Mouse (Mus musculus): ENCODE measurements around the gene Neurl1b. TPM values are rescaled to one million over a fixed set of nuclear protein-coding genes. Genes with fewer than 3 reads are reported as not detected.

Neurl1b gene
- total RNA-seq, 2 experiments from 2014 or later = 8.9 to 12.3 TPM

- no peak for DNase-seq
- intact Hi-C loops (cut with DNase I) = no loop called here
Observed at GRCm38 (mm10) chr17:26484626-26485421, 70.2 kb downstream of the Neurl1b start.

DNA sequence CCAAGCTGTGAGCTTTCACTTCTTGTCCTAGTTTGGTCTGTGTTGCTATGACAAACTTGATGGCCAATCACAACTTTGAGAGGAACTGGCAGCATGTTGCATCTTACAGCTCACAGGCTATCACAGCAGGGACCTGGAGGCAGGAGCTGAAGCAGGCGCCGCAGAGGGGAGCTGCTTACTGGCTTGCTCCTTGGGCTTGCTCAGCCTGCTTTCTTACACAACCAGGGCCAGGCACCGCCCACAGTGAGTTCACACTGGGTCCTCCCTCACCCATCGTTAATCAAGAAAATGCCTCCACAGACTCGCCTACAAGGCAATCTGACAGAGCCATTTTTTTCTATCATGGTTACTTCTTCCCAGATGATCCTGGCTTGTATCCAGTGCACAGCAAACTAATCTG, 72.6 kb downstream of the Neurl1b start:
- intact Hi-C loops (cut with DNase I) = no loop called here
- DNase-seq = peak in 1 of 2 experiments; percentile 43

DNA sequence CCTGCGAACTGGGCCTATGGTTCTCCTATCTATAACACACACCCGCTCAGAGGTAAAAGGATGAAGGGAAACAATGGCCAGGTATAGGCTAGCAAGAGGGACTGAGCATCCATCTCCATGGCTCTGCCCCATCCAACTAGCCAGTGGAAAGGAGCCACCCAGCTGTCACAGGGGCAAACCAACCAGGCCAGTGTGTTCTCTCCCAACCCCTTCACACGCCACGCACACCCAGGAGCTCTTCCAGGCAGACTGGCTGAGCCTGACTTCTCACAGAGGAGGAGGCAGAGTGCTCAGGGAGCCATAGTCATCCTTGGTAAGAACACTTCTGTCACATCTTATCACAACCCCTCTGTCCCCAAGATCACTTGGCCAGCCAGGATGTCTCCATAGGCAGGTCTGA, 73.3 kb downstream of the Neurl1b start:
- DNase-seq = no peak
- intact Hi-C loops (cut with DNase I) = no loop called here

DNA sequence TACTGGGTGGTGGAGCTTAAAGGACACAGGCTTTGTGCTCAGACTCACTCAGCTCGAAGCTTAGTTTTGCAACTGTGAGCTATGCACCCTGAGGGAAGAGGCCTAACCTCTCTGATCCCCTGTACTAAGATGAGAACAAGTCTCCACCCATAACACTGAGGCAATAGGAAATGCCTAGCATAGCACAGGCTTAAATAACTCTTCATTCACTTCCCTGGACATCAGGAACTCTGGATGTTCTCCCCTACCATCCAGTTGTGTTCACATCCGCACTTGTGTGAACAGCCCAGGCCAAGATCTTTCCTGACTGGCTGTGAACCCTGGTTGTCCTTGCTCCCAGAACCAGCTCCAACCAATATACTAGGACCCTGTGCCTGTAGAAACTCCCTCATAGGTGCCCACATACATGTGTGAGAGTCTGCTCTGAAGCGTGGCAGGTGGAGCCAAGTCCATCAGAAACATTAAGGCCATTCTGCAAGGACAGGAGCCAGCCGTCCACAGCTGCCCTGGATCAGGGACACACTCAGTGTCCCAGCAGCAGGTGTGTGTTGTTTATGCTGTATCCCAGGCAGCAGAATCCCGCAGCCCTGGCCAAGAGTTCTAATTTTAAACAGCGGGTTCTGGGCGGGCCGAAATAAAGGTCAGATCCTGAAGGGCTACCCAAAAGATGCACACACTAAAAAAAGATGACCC, 74.2 kb downstream of the Neurl1b start:
- peak; percentile 75 to 81 for DNase-seq
- intact Hi-C loops (cut with DNase I) = no loop called here

DNA sequence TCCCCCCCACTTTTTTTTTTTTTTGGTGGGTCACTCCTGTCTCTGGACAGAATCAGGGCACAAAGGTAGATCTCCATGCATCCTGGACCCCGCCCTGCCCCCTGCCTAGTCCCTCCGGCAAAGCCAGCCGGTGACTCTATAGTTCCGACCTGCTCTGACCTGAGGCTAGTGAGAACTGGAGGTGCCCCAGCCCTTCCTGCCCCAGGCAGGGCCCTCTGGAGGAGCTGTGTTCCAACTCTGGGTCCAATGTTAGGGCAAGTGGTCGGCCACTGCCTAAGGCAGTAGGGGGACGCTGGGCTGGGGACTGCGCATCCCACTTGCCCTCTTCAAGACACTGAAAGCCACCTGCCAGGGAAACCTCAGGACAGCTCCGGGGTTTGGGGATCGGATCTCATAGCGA, 75.4 kb downstream of the Neurl1b start:
- intact Hi-C loops (cut with DNase I) = loop anchor here (2.0 kb wide), 1 partner anchor 17 kb away; no protein-coding TSS in a partner anchor
- DNase-seq = no peak

GRCm38 (mm10) chr17:26490910-26491309, 76.3 kb downstream of the Neurl1b start:
- DNase-seq = peak; percentile 59 to 79
- intact Hi-C loops (cut with DNase I) = loop anchor here (2.0 kb wide), 1 partner anchor 16 kb away; no protein-coding TSS in a partner anchor

DNA sequence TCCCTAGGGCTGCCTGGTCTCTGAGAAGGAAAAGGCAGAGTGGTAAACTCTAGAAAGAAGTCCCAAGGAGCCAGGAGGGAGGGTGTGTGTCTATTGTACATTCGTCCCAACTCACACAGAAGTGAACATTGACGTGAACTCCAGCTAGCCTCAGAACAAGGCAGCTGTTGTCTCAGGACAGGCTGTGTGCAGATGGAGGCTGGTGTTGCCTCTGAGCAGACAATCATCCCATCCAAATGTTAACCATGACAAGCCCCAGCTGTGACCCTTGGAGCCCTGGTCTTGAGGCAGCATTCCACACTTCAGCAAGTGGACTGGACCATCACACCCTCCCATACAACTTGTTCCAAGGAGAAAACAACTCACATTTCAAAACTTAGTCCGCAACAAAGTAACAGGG, 77.6 kb downstream of the Neurl1b start:
- intact Hi-C loops (cut with DNase I) = no loop called here
- DNase-seq = peak; percentile 62 to 75

DNA sequence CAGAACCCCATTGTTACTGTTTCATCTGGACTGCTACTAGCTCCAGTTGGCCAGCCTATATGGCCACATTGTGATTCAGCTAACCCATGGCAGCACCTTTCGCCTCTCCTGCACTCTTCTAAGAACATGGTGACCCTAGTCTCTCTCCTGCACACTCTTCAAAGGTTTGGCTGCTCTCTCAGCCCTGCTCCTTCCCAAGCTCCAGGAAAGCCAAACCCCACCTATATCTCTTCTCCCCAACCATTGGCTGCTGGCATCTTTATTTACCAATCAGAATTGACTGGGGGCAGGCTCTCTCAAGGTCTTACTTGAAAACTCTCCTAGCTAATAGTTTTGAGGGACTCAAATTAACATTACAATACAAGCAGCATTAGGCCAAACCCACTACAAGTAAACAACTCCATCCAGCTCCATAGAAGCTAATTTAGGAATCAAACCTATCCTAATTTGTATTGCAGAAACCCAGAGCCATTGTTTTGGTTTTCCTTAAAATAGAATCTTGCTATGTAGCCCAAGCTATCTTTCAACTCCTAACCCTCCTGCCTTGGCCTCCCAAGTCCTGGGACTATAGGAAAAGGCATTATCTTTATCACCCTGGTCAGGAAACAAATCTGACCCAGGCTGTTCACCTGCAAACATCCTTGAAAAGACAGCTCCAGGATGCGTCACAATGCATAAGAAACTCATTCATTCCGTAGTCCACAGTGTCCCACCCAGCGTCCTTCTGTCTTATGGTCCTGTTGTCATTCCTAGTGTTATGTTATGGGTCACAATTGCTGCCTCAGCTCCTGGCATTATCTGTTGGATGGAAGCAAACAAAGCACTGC, 80.2 kb downstream of the Neurl1b start:
- DNase-seq = no peak
- intact Hi-C loops (cut with DNase I) = no loop called here

Other genes with a start within 250 kb of the Neurl1b start
- not detected for gene Pdia2, start 215.7 kb upstream of the Neurl1b start, total RNA-seq (2021)
- gene Rgs11, start 211.9 kb upstream of the Neurl1b start, total RNA-seq (2021) = 1 to 10 TPM in 1 of 2 experiments, under 1 TPM in 1; 0.72 to 1.7 TPM
- under 1 TPM; 0.56 to 0.81 TPM for gene Arhgdig, start 207.0 kb upstream of the Neurl1b start, total RNA-seq (2021)
- 10 to 100 TPM; 92.5 to 95.8 TPM for gene Fam234a, start 170.6 kb upstream of the Neurl1b start, total RNA-seq (2021)
- gene Luc7l, start 161.9 kb upstream of the Neurl1b start, total RNA-seq (2021) = 10 to 100 TPM; 24.9 to 26.3 TPM
- gene Ergic1, start 146.7 kb downstream of the Neurl1b start, total RNA-seq (2021) = 10 to 100 TPM; 51.1 to 59.5 TPM
- gene Dusp1, start 147.3 kb downstream of the Neurl1b start, total RNA-seq (2021) = 10 to 100 TPM; 91.2 to 99.6 TPM
- gene Atp6v0e, start 248.4 kb downstream of the Neurl1b start, total RNA-seq (2021) = 10 to 100 TPM; 68.1 to 71.3 TPM

All from heart, postnatal 14 days (tissue).